Mouse (Mus musculus) forebrain, embryonic 11.5 days (tissue): ENCODE measurements around the gene Brip1. TPM values are rescaled to one million over a fixed set of nuclear protein-coding genes. Genes with fewer than 3 reads are reported as not detected.

ENCODE experiments used
- polyA plus RNA-seq: library from polyadenylated mRNA; unstranded; fragments of >200 nt; fragmentation: Nextera tagmentation; extraction: Ambion mirVana; gene quantifications from 2 replicates; pipeline ENCODE4 v1.2.1, GENCODE M21; 2014

The Brip1 gene
- polyA plus RNA-seq, 1 experiment from 2014 or later, result 12.7 TPM

Other genes starting within 250 kb of the Brip1 start
- gene Ints2, start 56.4 kb upstream of the Brip1 start, polyA plus RNA-seq, result 53.6 and 54.9 TPM in 2 replicates
- gene Med13, start 156.4 kb upstream of the Brip1 start, polyA plus RNA-seq, result 15.5 and 16.4 TPM in 2 replicates